Mouse (Mus musculus): ENCODE measurements around the gene Arhgap24. TPM values are rescaled to one million over a fixed set of nuclear protein-coding genes. Genes with fewer than 3 reads are reported as not detected.

Arhgap24 gene
- total RNA-seq, 2 experiments from 2014 or later = 0.42 to 0.53 TPM

GRCm38 (mm10) chr5:102497205-102497604 lies 16.0 kb downstream of the Arhgap24 start:
- ATAC-seq (replicated peaks; ENCODE audit: low FRiP score, poor library complexity, severe bottlenecking) = no peak

DNA sequence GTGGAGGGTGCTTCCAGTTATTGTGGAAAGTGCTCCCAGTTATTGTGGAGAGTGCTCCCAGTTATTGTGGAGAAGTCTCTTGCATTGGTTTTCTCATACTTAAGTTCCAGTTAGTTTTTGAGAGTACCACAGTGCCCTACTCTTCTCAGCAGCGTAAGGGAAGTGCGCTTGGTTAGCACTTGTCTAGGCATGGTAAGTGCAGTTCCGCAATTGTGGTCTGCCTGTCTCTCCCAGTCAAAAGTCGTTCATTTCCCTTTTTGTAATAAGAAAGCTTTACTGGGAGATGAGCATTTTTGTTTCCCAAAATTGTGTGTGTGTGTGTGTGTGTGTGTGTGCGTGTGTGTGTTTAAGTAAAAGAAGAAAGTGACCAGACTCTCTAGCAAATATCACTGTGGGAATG lies 17.6 kb downstream of the Arhgap24 start:
- no peak for ATAC-seq (replicated peaks; ENCODE audit: low FRiP score, poor library complexity, severe bottlenecking)

- no peak for ATAC-seq (replicated peaks; ENCODE audit: low FRiP score, poor library complexity, severe bottlenecking)
Measured at GRCm38 (mm10) chr5:102502333-102502732, 21.1 kb downstream of the Arhgap24 start.

GRCm38 (mm10) chr5:102503066-102503465 lies 21.9 kb downstream of the Arhgap24 start:
- ATAC-seq (replicated peaks; ENCODE audit: low FRiP score, poor library complexity, severe bottlenecking) = no peak

DNA sequence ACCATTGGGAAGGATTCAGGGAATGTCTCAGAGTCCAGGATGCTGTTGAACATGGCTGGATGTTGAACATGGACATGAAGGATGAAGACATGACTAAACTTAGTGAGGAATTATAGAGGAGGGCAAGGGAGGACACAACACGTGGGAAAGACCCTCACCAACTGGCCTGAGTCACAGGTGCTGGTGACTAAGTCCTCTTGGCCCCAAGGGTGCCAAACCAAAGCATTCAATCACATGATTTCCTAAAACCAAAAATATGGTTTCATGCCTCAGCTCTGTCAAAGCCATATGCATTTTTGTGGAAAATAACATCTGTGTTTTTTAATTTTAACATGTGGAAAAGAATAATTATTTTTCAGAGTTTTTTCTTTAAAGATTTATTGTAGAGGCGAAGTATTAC lies 22.7 kb downstream of the Arhgap24 start:
- ATAC-seq (replicated peaks; ENCODE audit: low FRiP score, poor library complexity, severe bottlenecking) = no peak

DNA sequence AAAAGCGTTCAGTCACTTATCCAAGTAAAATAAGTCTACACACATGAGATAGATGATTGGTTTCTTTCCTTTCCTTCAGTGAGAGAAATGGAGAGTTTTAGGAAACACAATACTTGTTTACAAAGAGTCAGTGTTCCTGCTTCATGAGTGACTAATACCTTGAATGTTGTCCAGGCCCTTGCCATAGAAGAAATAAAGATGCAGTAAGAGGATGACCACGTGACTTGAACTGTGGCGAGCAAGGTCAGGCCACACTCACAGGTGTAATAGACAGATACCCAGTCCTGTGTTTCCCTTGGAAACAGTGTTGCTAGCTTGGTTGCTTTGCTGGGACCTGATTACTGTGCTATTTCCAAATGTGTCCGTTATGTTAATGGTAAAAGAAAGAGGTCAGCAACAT lies 23.4 kb downstream of the Arhgap24 start:
- no peak for ATAC-seq (replicated peaks; ENCODE audit: low FRiP score, poor library complexity, severe bottlenecking)

GRCm38 (mm10) chr5:102508162-102508561 lies 27.0 kb downstream of the Arhgap24 start:
- no peak for ATAC-seq (replicated peaks; ENCODE audit: low FRiP score, poor library complexity, severe bottlenecking)

DNA sequence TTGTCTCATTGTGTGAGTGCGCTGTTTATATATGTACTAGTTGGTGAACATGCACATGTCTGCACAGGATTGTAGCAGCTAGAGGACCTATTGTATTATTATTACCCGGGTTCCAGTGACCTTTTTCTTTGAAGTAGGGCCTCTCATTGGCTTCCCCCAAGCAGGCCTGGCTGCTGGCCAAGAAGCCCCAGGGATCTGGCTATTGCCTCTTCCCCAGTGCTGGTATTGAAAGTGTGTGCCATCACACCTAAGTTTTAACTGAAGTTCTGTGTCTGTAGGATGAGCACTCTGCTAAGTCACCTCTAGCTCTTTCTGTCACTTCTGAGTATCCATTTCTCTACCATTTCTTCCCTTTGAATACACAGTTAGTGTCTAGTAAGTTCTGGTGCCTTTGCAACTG lies 28.2 kb downstream of the Arhgap24 start:
- no peak for ATAC-seq (replicated peaks; ENCODE audit: low FRiP score, poor library complexity, severe bottlenecking)

DNA sequence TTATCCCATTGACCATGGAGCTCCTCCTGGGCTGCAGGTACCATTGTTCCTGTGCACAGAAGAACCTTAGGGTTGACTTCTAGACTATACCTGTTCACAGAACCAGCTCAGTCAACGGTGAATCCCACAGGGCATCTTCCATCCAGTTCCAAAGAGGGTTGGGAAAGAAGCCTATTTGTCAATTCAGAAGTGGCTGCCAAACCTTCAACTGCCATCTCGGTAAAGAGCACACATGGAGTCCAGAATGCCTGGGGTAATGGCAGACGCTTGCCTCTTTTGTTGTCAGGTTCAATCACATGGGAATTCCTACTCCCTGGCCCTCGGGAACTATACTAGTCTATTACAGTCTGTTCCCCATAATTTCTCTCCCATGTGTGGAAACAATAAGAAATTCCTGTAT lies 30.5 kb downstream of the Arhgap24 start:
- no peak for ATAC-seq (replicated peaks; ENCODE audit: low FRiP score, poor library complexity, severe bottlenecking)

GRCm38 (mm10) chr5:102515496-102515895 lies 34.3 kb downstream of the Arhgap24 start:
- no peak for ATAC-seq (replicated peaks; ENCODE audit: low FRiP score, poor library complexity, severe bottlenecking)

DNA sequence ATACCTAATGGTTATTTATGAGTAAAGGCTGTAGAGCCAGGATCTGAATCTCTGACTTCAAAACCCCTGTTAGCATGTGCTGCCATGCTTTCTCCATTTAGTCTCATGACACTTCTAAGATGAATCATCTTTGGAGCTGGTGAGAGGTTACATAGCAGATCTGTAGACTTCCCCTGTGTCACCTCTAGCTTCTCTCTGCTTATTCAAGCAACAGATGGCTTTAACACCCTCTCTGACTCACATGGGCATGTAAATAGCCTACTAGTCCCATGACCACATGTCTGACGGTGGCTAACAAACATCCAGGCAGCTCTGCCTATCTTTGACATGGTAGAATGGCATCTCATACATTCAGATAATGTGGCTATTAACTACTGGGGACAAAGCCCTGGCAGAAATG lies 39.3 kb downstream of the Arhgap24 start:
- no peak for ATAC-seq (replicated peaks; ENCODE audit: low FRiP score, poor library complexity, severe bottlenecking)

GRCm38 (mm10) chr5:102535311-102535710 lies 54.1 kb downstream of the Arhgap24 start:
- no peak for ATAC-seq (replicated peaks; ENCODE audit: low FRiP score, poor library complexity, severe bottlenecking)

- no peak for ATAC-seq (replicated peaks; ENCODE audit: low FRiP score, poor library complexity, severe bottlenecking)
Measured at GRCm38 (mm10) chr5:102537819-102538218, 56.6 kb downstream of the Arhgap24 start.

GRCm38 (mm10) chr5:102546296-102546695 lies 65.1 kb downstream of the Arhgap24 start:
- no peak for ATAC-seq (replicated peaks; ENCODE audit: low FRiP score, poor library complexity, severe bottlenecking)

- no peak for ATAC-seq (replicated peaks; ENCODE audit: low FRiP score, poor library complexity, severe bottlenecking)
Measured at GRCm38 (mm10) chr5:102547786-102548185, 66.6 kb downstream of the Arhgap24 start.

DNA sequence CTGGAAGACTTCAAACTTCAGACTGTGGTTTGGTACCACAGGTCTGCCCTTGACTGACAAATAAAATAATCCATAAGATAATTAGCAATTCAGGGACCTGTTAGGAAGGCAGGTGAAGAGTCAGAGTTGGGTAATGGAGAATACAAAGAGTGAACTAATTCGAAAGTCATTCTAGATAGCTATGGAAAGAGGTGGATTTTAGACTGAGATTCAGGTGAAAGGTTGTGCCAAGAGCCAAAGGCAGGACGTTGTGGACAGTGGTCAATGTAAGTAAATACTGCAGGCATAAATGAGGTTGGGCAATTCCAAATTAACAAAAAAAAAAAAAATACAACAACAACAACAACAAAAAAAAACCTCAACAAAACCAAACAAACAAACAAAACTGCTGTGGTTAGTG lies 67.2 kb downstream of the Arhgap24 start:
- no peak for ATAC-seq (replicated peaks; ENCODE audit: low FRiP score, poor library complexity, severe bottlenecking)

DNA sequence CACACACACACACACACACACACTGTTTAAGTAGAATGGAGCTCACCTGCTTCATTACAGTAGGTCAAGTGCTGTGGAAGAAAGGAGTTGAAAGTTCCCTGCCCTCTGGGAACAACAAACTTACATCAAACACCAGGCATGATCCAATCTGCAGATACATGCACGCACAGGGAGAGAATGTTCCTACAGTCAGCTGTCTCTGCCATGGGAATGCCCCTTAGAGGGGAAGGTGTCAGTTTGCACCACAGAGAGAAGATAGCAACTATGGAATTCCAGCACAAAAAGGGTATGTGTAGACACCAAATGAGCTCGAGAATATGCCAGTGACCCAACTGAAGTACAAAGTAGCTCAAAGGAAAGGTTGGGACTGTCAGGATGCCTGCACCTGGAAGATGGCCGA lies 69.0 kb downstream of the Arhgap24 start:
- ATAC-seq (replicated peaks; ENCODE audit: low FRiP score, poor library complexity, severe bottlenecking) = no peak

DNA sequence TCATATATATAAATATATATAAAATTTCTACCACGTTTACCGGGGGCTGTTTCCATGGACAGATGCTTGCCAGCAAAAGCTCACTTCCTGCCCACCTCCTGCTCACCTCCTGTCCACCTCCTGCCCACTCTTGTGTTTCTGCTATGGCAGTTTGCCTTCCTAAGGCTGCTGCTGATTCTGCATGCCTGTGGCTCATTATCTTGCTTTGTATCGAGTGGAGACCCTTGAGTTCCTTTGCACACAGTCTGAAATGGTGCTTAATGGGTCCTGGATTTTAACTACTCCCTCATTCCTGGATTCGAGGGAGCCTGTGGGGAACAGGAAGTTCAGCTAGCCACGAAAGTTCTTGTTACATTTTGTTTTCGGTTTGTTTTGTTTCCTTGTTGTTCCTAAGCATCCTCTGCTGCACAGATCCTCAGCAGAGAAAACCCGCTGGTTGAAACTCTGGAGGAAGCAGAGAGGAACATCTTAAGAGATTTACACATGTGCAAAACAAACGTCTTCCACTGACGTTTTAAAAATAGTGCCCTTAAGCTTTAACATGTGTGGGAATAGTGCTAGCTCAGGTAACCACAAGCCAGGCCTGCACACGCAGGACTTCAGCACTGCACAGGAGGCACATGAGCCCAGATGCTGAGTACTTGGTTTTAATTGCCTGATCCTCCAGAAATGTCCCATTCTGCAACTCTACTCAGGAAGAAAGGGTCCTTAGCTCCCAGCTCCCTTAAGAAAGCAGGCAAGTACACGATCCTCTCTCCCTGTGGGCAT lies 69.9 kb downstream of the Arhgap24 start:
- no peak for ATAC-seq (replicated peaks; ENCODE audit: low FRiP score, poor library complexity, severe bottlenecking)

DNA sequence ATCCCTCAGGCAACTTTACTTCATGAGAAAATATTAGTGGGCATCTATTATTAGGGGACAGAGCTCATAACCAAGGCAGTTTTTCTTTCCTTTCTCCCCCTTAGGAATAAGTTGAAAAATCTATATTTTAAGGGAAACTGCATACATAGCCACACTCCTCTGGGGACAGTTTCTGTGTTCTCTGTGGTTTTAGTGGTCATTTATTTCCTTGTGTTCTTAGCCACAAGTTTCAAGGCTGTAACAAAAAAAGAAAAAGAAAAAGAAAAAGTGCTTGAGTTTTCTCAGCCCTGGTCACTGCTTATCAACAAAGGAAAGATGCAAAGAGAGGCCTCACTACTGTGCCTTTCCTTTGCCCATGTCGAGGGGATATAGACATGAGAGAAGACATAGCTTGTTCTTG lies 71.3 kb downstream of the Arhgap24 start:
- ATAC-seq (replicated peaks; ENCODE audit: low FRiP score, poor library complexity, severe bottlenecking) = no peak

- no peak for ATAC-seq (replicated peaks; ENCODE audit: low FRiP score, poor library complexity, severe bottlenecking)
Measured at GRCm38 (mm10) chr5:102555958-102556357, 74.8 kb downstream of the Arhgap24 start.

DNA sequence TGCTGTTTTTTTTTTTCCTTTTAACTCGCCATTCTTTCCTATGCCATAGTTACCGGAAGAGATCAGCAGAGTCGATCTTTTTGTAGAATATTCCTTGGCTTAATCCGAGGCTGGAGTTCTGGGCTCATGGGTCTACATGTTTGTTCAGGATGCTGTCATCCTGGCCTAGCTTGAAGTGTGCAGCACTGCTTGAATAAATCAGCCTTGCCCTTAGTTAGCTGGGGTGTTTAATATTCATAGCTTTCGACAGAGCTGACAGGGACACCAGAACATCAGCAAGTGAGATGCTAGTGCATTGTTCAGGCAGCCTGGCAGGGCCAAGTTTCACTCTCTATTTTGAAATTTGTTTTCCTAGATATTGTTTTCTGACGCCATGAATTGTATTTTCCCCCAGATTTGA lies 79.1 kb downstream of the Arhgap24 start:
- no peak for ATAC-seq (replicated peaks; ENCODE audit: low FRiP score, poor library complexity, severe bottlenecking)

GRCm38 (mm10) chr5:102563971-102564370 lies 82.8 kb downstream of the Arhgap24 start:
- ATAC-seq (replicated peaks; ENCODE audit: low FRiP score, poor library complexity, severe bottlenecking) = no peak

Data from erythroid progenitor cell, adult 5-6 weeks (primary cell).